Mouse (Mus musculus): ENCODE results near the gene Csf1. TPM values are rescaled to one million over a fixed set of nuclear protein-coding genes. Genes with fewer than 3 reads are reported as not detected.
A peak's percentile ranks its signal among the peaks of the same experiment; 100 is the strongest.

The Csf1 gene
- polyA plus RNA-seq, 1 experiment from 2014 or later = 6.1 TPM

DNA sequence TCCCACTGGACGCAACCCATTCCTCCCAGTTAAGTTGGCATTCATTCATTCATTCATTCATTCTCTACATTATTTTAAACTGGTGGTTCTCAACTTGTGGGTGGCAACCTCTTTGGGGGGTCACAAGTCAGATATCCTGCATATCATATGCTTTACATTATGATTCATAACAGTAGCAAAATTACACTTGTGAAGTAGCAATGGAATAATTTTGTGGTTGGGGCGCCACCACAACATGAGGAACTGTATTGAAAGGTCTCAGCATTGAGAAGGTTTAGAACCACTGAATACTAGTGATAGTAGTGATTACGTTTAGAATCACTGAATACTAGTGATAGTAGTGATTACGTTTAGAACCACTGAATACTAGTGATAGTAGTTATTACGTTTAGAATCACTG is 1.2 kb upstream of the Csf1 start:
- 0 out of 2 replicates have a peak, but pooled peaks cover 3% of the 10 kb centered on the region for H3K27me3 ChIP-seq
- no peak for ATAC-seq (ENCODE audit: insufficient number of reproducible peaks, insufficient read depth, low FRiP score, low TSS enrichment, low read depth)
- WGBS = 93% methylated on average over 5 of the region's 5 CpGs

DNA sequence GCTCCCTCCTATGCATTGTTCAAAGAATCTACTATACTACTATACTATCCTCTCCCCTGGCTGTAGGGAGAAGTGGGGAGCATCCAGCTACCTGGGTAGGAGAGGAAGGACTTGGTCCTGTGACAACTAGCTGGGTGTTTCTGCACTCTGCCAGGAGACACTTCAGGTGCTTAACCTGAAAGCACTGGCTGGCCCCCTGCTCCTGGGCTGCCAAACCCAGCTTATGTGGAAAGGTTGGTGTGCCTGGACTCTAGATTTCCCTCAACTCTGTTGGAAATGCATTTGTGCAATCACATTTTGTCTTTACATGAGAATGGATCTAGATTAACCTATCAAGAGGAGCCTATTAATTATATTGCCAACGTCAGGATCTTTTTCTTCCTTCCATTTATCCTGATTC is 502 bp upstream of the Csf1 start:
- ATAC-seq (ENCODE audit: insufficient number of reproducible peaks, insufficient read depth, low FRiP score, low TSS enrichment, low read depth) = 0 out of 2 replicates have a peak, but pooled peaks have one; percentile 15
- WGBS = 67% methylated on average over 1 of the region's 1 CpGs

More for the DNA sequence above, 1.2 kb upstream of the Csf1 start:
- H3K4me3 ChIP-seq (replicated peaks) = no peak overlapping the region
- 0 out of 2 replicates have a peak, but pooled peaks cover 2% of the 10 kb centered on the region for H3K36me3 ChIP-seq
- H3K9me3 ChIP-seq = no peaks in the 10 kb centered on the region
- no peak overlapping the region for H3K9ac ChIP-seq (replicated peaks)
- H3K4me1 ChIP-seq (replicated peaks) = peaks cover 27% of the 10 kb centered on the region
- H3K4me2 ChIP-seq = no peak overlapping the region
- H3K27ac ChIP-seq = no peak overlapping the region

DNA sequence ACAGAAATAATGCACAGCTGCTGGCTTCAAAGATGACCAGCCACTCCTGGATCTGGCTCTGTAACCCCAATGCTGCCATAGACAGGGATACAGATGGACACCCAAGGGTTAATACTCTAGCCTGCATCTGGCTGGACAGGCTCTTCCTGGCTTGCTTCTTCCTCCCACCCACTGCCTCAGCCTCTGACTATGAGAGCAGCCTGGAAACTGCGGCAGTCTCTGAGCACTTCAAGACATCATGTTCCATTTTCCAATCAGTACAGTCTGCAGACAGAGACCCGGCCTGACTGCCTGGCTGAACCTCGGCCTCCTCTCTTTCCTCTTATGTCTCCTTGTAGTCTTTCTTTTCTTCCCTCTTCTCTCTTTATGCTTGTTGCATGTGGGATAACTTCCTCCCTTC is 1.6 kb downstream of the Csf1 start:
- Histone ChIP-seq H3K4me1 (replicated peaks) (peaks cover 27% of the 10 kb centered on the region), H3K4me3 (replicated peaks) (peak overlapping the region; percentile 75), H3K27ac (no peak overlapping the region), H3K9ac (replicated peaks) (peak overlapping the region; percentile 93; the same call in 1 of the 2 replicates), H3K27me3 (0 out of 2 replicates have a peak, but pooled peaks cover 3% of the 10 kb centered on the region), H3K4me2 (peak overlapping the region; percentile 87), H3K9me3 (no peaks in the 10 kb centered on the region), H3K36me3 (peaks cover 19% of the 10 kb centered on the region; the same call in 1 of the 2 replicates)
- ATAC-seq (ENCODE audit: insufficient number of reproducible peaks, insufficient read depth, low FRiP score, low TSS enrichment, low read depth) = no peak
- 29% methylated on average over 3 of the region's 3 CpGs for WGBS

More for the DNA sequence above, 502 bp upstream of the Csf1 start:
- 0 out of 2 replicates have a peak, but pooled peaks cover 3% of the 10 kb centered on the region for H3K36me3 ChIP-seq
- peaks cover 27% of the 10 kb centered on the region for H3K4me1 ChIP-seq (replicated peaks)
- H3K27ac ChIP-seq = peak overlapping the region; percentile 91
- 0 out of 2 replicates have a peak, but pooled peaks cover 3% of the 10 kb centered on the region for H3K27me3 ChIP-seq
- no peaks in the 10 kb centered on the region for H3K9me3 ChIP-seq
- H3K9ac ChIP-seq (replicated peaks) = peak overlapping the region; percentile 93; the same call in 1 of the 2 replicates
- H3K4me3 ChIP-seq (replicated peaks) = peak overlapping the region; percentile 75
- H3K4me2 ChIP-seq = peak overlapping the region; percentile 87

DNA sequence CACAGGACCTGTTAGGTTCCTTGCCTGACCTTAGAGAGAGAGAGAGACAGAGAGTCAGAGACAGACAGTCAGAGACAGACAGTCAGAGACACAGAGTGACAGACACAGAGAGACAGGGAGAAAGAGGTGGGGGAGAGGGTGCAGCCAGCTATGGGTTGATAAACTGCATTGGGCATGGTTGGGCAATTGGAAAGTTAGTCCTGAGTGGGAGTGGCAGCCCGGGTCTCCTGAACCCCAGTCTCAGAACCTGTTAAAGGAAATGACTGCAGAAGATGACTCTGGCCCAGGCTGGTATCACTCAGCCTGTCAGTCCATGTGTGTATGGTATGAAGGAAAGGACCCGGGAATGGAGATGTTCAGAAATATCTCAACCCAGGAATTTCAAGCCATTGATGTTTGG is 2.1 kb downstream of the Csf1 start:
- 68% methylated on average over 2 of the region's 2 CpGs for WGBS
- Histone ChIP-seq H3K27me3 (0 out of 2 replicates have a peak, but pooled peaks cover 3% of the 10 kb centered on the region), H3K4me3 (replicated peaks) (peak overlapping the region; percentile 75; the same call in 1 of the 2 replicates), H3K27ac (no peak overlapping the region), H3K4me1 (replicated peaks) (peaks cover 27% of the 10 kb centered on the region), H3K9ac (replicated peaks) (peak overlapping the region; percentile 93; the same call in 1 of the 2 replicates), H3K36me3 (peaks cover 24% of the 10 kb centered on the region; the same call in 1 of the 2 replicates), H3K4me2 (peak overlapping the region; percentile 87), H3K9me3 (no peaks in the 10 kb centered on the region)
- ATAC-seq (ENCODE audit: insufficient number of reproducible peaks, insufficient read depth, low FRiP score, low TSS enrichment, low read depth) = no peak

DNA sequence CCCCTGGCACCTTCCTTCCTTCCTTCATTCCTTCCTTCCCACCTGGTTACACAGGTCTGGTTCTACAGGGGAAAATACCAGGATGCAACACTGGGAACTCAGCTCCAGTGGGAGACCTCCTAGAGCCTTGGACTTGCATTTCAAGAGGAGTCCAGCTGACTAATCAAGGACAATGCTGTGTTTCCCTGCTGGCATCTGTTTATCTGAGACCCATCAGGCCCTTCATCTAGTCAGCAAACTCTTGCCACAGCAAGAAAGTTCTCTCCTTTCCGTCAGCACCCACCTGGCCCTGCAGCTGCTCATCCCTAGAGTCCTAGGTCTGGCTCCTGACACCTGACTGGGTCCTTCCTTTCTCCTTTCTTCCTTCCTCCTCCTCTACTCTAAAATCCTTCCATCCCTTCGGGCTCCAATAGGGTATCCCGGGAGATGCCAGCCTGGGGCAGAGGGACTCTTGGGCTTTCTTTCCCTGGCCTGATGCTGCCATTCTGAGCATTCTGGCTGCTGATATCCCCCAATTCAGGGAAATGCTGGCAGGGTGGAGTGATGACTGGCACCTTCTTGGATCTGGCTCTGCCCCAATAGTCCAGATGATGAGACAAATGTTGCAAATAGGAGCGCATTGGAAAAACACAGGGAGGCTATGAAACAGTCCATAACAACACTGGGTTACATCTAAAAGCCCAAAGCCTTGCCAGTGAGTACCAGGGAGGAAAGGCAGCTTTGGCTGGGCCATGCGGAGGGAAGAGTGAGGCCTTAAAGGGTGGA is 2.7 kb downstream of the Csf1 start:
- 92% methylated on average over 5 of the region's 5 CpGs for WGBS
- ATAC-seq (ENCODE audit: insufficient number of reproducible peaks, insufficient read depth, low FRiP score, low TSS enrichment, low read depth) = no peak
- no peak overlapping the region for H3K9ac ChIP-seq (replicated peaks)

DNA sequence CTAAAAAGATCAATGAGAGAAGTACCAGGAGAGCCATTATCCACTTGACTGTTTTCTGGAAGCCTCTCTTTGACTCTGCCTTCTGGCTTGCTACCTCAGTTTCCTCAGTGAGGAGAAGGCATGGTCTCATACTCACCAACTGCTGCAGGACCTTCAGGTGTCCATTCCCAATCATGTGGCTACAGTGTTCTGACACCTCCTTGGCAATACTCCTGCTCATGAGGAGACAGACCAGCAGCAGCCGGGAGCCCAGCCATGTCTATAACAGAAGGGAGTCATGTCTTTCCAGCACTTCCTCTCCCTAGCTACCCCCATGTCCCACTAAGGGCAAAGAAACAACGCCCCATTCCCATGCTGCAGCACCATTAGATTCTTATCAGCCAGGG is 3.8 kb downstream of the Csf1 start:
- no peak overlapping the region for H3K4me3 ChIP-seq (replicated peaks)
- ATAC-seq (ENCODE audit: insufficient number of reproducible peaks, insufficient read depth, low FRiP score, low TSS enrichment, low read depth) = no peak
- 67% methylated on average over 2 of the region's 2 CpGs for WGBS

More for the DNA sequence above, 2.7 kb downstream of the Csf1 start:
- no peaks in the 10 kb centered on the region for H3K27me3 ChIP-seq
- no peak overlapping the region for H3K27ac ChIP-seq
- H3K36me3 ChIP-seq = peaks cover 29% of the 10 kb centered on the region; the same call in 1 of the 2 replicates
- H3K4me2 ChIP-seq = peak overlapping the region; percentile 87; the same call in 1 of the 2 replicates
- no peak overlapping the region for H3K4me3 ChIP-seq (replicated peaks)
- peaks cover 27% of the 10 kb centered on the region for H3K4me1 ChIP-seq (replicated peaks)
- H3K9me3 ChIP-seq = no peaks in the 10 kb centered on the region

DNA sequence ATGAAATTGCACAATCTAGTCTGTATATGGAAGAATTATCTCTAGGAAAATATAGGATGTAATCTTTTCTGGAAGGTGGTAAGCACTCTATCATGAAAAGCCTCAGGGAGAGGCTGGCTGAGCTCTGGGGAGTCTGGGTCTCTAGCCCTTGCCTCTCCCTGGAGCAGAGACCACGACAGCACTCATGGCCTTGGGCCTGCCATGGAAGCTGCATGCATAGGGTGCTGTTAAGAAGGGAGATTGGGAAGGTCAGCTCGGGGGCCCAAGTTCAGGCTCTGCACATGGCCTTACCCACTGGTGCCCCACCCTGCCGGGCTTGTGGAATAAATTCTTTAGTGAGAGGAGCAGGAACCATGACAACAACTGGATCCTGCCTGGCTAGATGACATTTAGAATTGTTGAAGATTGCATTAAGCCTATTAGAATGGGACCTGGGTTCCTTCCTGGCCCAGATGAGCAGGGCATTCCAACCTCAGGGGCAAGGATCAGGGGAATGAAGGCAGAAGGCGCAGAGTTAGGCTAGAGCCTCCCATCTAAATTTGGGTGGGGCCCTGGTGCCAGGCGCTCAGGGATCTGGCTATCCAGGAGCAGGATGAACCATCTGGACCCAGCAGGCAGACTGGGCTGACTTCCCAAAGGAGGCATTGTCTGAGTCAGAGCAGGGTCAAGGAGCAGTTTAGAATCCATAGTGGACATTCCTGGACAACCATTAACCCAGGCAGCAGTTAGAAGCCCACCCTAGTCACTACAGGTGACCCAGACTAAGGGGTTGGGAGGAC is 4.4 kb downstream of the Csf1 start:
- Histone ChIP-seq H3K9me3 (no peaks in the 10 kb centered on the region), H3K4me3 (replicated peaks) (no peak overlapping the region), H3K27ac (no peak overlapping the region), H3K36me3 (peaks cover 43% of the 10 kb centered on the region; the same call in 1 of the 2 replicates), H3K9ac (replicated peaks) (no peak overlapping the region), H3K4me2 (no peak overlapping the region), H3K27me3 (no peaks in the 10 kb centered on the region), H3K4me1 (replicated peaks) (peaks cover 40% of the 10 kb centered on the region)
- WGBS = 83% methylated on average over 5 of the region's 5 CpGs
- no peak for ATAC-seq (ENCODE audit: insufficient number of reproducible peaks, insufficient read depth, low FRiP score, low TSS enrichment, low read depth)

More for the DNA sequence above, 3.8 kb downstream of the Csf1 start:
- Histone ChIP-seq H3K9me3 (no peaks in the 10 kb centered on the region), H3K36me3 (peaks cover 39% of the 10 kb centered on the region; the same call in 1 of the 2 replicates), H3K4me1 (replicated peaks) (peaks cover 34% of the 10 kb centered on the region), H3K9ac (replicated peaks) (no peak overlapping the region), H3K27ac (no peak overlapping the region), H3K27me3 (no peaks in the 10 kb centered on the region), H3K4me2 (no peak overlapping the region)

DNA sequence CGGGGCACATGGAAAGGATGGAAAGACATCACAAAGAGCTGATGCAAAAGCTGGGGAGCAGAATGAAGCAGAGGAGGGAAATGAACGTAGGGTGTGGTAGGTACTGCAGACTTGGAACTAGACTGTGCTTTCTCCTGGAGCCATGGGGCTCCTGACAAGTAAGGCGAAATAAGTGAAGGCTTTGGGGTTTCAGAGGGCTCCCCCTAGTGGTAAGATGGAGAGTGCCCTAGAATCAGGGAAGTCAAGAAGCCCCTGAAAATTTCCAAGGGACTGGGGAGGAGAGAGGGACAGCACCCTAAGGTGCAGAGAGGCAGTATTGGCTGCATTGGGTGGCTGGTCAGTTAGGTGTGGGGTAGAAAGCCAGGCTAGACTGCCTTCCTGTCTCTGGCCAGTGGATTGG is 5.6 kb downstream of the Csf1 start:
- Histone ChIP-seq H3K9ac (replicated peaks) (no peak overlapping the region), H3K27me3 (no peaks in the 10 kb centered on the region), H3K27ac (no peak overlapping the region), H3K36me3 (peaks cover 53% of the 10 kb centered on the region; the same call in 1 of the 2 replicates), H3K4me2 (no peak overlapping the region), H3K9me3 (no peaks in the 10 kb centered on the region), H3K4me3 (replicated peaks) (no peak overlapping the region), H3K4me1 (replicated peaks) (peaks cover 36% of the 10 kb centered on the region)
- ATAC-seq (ENCODE audit: insufficient number of reproducible peaks, insufficient read depth, low FRiP score, low TSS enrichment, low read depth) = no peak
- WGBS = 33% methylated on average over 3 of the region's 3 CpGs

DNA sequence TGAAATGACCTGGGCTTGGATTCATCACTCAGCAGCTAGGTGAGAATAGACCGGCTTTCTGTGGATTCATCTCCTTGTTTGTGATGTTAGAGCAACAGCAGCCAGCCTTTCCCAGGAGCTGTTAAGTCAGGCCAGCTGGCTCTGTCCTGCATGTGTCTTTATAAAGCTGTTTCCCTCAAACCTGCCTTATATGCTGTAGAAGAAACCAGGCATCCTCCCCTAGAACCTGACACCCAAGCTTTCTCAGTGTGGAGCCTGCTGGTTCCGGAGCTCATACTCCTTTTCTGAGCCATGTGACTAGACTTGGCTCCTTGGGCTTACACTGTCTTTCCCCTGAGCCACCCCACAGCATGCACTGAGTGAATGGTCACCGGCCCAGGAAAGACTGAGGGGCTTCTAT is 8.7 kb downstream of the Csf1 start:
- H3K4me1 ChIP-seq (replicated peaks) = peaks cover 20% of the 10 kb centered on the region
- peaks cover 79% of the 10 kb centered on the region for H3K36me3 ChIP-seq
- H3K9ac ChIP-seq (replicated peaks) = no peak overlapping the region
- peak overlapping the region; percentile 23; the same call in 1 of the 2 replicates for H3K27ac ChIP-seq
- H3K9me3 ChIP-seq = no peaks in the 10 kb centered on the region
- H3K4me2 ChIP-seq = no peak overlapping the region
- H3K27me3 ChIP-seq = no peaks in the 10 kb centered on the region
- H3K4me3 ChIP-seq (replicated peaks) = no peak overlapping the region
- WGBS = 54% methylated on average over 3 of the region's 3 CpGs
- no peak for ATAC-seq (ENCODE audit: insufficient number of reproducible peaks, insufficient read depth, low FRiP score, low TSS enrichment, low read depth)

DNA sequence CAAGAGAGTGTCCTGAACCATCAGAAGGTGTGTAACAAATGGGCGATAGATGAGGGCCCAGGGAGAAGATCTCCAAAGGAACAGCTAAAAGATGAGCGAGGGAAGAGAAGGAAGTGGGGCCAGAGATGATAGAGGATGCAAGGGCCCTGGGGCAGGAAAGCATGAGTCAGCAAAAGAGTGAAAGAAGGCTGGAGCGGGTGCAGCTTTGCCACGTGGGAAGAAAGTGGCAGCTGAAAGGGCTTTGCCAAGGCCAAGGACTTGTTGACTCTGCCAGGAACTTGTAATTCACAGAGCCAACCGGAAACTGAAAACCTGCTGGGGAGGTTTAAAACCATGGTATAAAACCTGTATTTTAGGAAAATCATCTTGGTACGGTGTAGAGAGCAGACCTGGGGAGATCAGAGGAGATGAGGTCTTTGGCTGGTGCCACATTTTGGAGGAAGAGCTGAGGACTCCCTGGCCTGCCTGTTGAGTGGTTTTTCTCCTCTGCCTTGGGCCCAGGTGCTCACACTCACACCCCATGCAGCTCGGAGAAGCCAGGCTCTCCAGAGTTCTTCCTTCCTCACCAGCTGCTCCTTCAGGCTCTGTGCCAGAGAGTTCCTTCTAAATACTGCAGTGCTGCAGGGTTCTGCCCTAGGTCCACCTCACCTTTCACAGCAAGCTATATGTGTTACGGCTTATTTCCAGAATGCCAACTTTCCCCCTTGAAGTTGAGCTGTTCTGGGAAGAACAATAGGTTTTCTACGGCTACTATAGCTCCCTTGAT is 9.3 kb downstream of the Csf1 start:
- Histone ChIP-seq H3K9ac (replicated peaks) (no peak overlapping the region), H3K4me1 (replicated peaks) (peaks cover 26% of the 10 kb centered on the region), H3K9me3 (no peaks in the 10 kb centered on the region), H3K27ac (peak overlapping the region; percentile 23; the same call in 1 of the 2 replicates), H3K4me3 (replicated peaks) (no peak overlapping the region), H3K27me3 (no peaks in the 10 kb centered on the region), H3K4me2 (no peak overlapping the region), H3K36me3 (peaks cover 81% of the 10 kb centered on the region)
- no peak for ATAC-seq (ENCODE audit: insufficient number of reproducible peaks, insufficient read depth, low FRiP score, low TSS enrichment, low read depth)
- WGBS = 69% methylated on average over 9 of the region's 9 CpGs

Measured in limb, embryonic 12.5 days (tissue).